Mouse (Mus musculus) cerebellum, adult 2 months (tissue): ENCODE results near the gene Rab25. TPM values are rescaled to one million over a fixed set of nuclear protein-coding genes. Genes with fewer than 3 reads are reported as not detected.
"Not testable (repeated sequence)": the region's sequence is repeated elsewhere in the genome, so short reads cannot be mapped to it uniquely, and the experiment has no call there.

Source experiments
- DNase-seq, 2 experiments: peaks; one replicate each; pipeline ENCODE4 v3.0.0; 2021
- H3K27ac ChIP-seq: fragments of 200-500 bp; 2 replicates; pipeline ENCODE4 v1.5.1; 2012; ENCODE audit warnings: low read length, control low read depth, inconsistent platforms; ENCODE audit not compliant: insufficient read depth
- H3K27me3 ChIP-seq: fragments of 200-500 bp; 2 replicates; pipeline ENCODE4 v1.6.1; 2012; ENCODE audit warnings: inconsistent platforms, mild to moderate bottlenecking, low read length, moderate library complexity; ENCODE audit not compliant: control insufficient read depth, insufficient read depth
- H3K4me1 ChIP-seq: fragments of 200-500 bp; 2 replicates; pipeline ENCODE4 v1.6.1; 2011; ENCODE audit warnings: low read length; ENCODE audit not compliant: control insufficient read depth, insufficient read depth
- H3K4me3 ChIP-seq: fragments of 200-500 bp; replicated peaks from 2 replicates; pipeline ENCODE3; 2011; ENCODE audit warnings: mild to moderate bottlenecking, low read depth, low read length, control low read depth; ENCODE audit not compliant: insufficient read depth
- CTCF ChIP-seq: fragments of 200-500 bp; IDR thresholded peaks from 2 replicates; pipeline ENCODE4 v1.5.1; 2011; ENCODE audit warnings: low read depth, mild to moderate bottlenecking, control low read depth, low read length, moderate library complexity, borderline replicate concordance; ENCODE audit not compliant: insufficient read depth
- POLR2A ChIP-seq: fragments of 200-500 bp; IDR thresholded peaks from 2 replicates; pipeline ENCODE4 v1.6.1; 2011; ENCODE audit warnings: low read length, control low read depth, borderline replicate concordance; ENCODE audit not compliant: insufficient read depth
- WGBS: fragments of 180-500 bp; shearing (Covaris S2); methylation state at CpG from one replicate; pipeline ENCODE4 v1.1.7; 2018; 5-methylcytosine and 5-hydroxymethylcytosine counted together
- polyA plus RNA-seq: library from polyadenylated mRNA; depleted of rRNA; stranded (reverse); fragments of >200 nt; gene quantifications from 2 replicates; pipeline ENCODE4 v1.2.3, GENCODE M21; 2012

The Rab25 gene
- polyA plus RNA-seq, 1 experiment, result 1.4 TPM

DNA sequence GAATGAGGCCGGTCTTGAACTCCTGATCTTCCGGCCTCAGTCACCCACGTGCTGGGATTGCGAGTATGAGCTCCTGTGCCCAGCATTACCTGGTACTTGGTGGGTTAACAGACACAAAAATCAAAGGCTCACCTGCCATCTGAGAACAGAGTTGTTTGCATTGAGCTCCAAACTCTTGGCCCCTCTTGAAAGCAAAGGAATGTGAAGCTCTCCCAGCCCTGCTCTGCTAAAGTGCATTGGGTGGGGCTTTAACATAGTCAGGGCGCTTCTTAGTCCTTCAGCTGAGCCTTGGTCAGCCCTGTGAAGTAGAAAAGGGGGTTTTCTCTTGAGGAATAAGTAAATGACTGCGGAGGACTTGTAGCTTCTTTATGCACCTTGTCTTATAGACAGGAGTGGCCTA lies 37.7 kb upstream of the Rab25 start:
- Histone ChIP-seq H3K27ac (no peak overlapping the region), H3K27me3 (no peaks in the 10 kb centered on the region), H3K4me3 (no peak overlapping the region), H3K4me1 (no peaks in the 10 kb centered on the region)
- no peak for TF ChIP-seq CTCF
- TF ChIP-seq POLR2A, result no peak
- 94% methylated on average over 6 of the region's 6 CpGs for WGBS
- DNase-seq, result no peak

- Histone ChIP-seq H3K27me3 (no peaks in the 10 kb centered on the region), H3K4me3 (peak overlapping the region; percentile 95), H3K27ac (peak overlapping the region; percentile 88), H3K4me1 (no peaks in the 10 kb centered on the region)
- DNase-seq, result peak; percentile 84 to 87
- TF ChIP-seq CTCF (no peak), POLR2A (peak; percentile 82; the same call in 1 of the 2 replicates)
- WGBS, result under 1% methylated on average over 34 of the region's 34 CpGs
These were observed 31.5 kb upstream of the Rab25 start for GRCm38 (mm10) chr3:88579454-88580117.

DNA sequence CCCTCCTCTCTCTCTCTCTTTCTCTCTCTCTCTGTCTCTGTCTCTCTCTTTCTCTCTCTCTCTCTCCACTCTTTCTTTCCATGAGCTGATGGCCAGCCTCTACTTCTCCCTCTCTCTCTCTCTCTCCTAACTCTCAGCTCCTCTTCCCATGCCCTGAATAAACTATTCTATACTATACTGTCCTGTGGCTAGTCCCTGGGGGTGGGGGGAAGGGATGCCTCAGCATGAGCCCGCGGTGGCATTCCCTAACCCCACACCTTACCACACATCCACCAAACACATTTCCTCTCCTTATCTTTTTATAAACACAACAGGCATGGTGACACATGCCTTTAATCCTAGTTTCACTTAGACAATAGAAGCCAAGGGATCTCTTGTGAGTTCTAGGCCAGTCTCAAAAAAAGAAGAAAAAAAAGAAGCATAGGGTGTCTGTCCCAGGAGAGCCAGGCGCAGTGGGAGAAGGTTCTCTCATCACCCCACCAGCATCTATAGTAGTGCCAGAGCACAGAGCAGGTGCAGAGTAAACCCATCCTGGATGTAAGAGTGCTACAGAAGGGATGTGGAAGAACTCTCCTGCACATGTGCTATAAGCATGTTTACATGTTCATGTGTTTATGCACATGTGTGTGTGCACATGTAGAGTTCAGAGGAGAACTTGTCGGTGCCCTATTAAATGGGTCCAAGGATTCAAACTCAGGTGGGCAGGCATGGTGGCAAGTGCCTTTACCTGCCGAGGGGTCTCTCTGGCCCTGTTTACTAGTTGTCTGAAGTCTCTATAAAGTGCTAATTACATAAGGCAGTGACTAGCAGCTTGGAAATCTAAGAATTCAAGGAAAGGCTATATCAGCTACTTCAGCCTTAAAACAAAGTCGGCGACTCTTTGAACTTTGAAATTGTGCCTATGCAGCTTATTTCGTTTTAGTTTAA lies 30.7 kb upstream of the Rab25 start:
- no peak for DNase-seq
- no peak for TF ChIP-seq POLR2A
- no peak for TF ChIP-seq CTCF
- Histone ChIP-seq H3K4me1 (no peaks in the 10 kb centered on the region), H3K27me3 (no peaks in the 10 kb centered on the region), H3K27ac (no peak overlapping the region), H3K4me3 (peak overlapping the region; percentile 95)
- 54% methylated on average over 8 of the region's 8 CpGs for WGBS

DNA sequence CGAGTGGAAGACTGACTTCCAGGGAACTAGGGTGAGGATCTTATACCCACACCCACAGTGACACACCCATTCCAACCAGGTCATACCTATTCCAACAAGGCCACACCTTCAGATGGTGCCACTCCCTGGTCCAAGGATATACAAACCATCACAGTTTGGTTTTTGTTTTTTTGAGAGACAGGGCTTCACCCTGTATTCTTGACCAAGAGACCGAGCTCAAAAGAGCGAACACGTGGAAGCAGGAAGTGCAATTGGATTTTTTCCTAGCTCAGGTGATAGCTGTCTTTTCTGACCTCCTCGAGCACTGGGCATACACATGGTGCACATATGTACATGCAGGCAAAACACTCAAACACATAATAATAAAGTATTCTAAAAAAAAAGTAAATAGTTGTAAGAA lies 29.7 kb upstream of the Rab25 start:
- 82% methylated on average over 5 of the region's 5 CpGs for WGBS
- not testable (repeated sequence) for H3K4me3 ChIP-seq, DNase-seq, H3K27me3 ChIP-seq, H3K27ac ChIP-seq, H3K4me1 ChIP-seq

- no peak for DNase-seq
- H3K27me3 ChIP-seq, result no peaks in the 10 kb centered on the region
- TF ChIP-seq CTCF, result no peak
- TF ChIP-seq POLR2A, result no peak
- H3K4me1 ChIP-seq, result no peaks in the 10 kb centered on the region
- no peak within 1 kb of the TSS for H3K4me3 ChIP-seq
- no peak within 1 kb of the TSS for H3K27ac ChIP-seq
- WGBS, result 89% methylated on average over 3 of the region's 3 CpGs
These were observed 27.4 kb upstream of the Rab25 start, which contains the start of gene Ssr2 for GRCm38 (mm10) chr3:88575540-88575939. TSS of gene Ssr2 (plus strand) at chr3:88575876.

DNA sequence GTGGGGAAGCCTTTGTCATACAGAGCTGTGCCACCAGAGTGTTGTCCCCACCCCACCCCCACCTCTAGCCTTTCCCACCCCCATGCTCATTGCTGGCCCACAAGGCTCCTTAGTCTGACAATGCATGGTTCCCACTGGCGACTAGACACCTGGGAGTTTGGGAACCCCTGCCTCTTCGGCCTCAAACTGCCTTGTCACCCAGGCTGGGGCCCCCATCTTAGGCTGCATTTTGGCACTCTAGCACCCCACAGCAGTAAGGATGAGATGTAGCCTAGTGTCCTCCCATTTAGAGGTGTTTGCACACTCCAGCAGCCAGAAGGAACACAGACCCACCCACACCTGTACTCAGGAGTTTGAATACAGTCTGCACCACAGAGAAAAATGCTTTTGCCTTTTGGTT lies 25.7 kb upstream of the Rab25 start:
- no peaks in the 10 kb centered on the region for H3K27me3 ChIP-seq
- TF ChIP-seq POLR2A (no peak), CTCF (no peak)
- no peak overlapping the region for H3K4me3 ChIP-seq
- DNase-seq, result no peak
- 69% methylated on average over 2 of the region's 2 CpGs for WGBS
- no peaks in the 10 kb centered on the region for H3K4me1 ChIP-seq
- H3K27ac ChIP-seq, result no peak overlapping the region

DNA sequence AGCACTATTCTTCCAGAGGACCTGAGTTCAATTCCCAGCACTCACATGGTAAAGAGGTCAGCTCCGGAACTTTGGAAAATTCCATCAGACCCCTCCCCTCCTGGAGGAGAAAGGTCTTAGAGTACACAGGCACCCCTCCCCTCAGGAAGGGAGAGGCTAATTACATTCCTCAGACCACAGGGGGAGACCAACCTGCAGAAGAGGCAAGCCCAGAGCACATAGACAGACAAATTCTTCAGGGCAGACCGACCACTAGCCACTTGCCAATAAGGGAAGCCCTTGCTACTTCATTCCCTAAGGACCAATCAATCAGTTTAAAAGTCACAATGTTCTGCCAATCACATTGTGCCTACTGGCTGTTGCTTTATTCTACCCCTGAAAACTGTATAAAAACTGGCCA lies 24.7 kb upstream of the Rab25 start:
- Histone ChIP-seq H3K27me3 (no peaks in the 10 kb centered on the region), H3K27ac (no peak overlapping the region), H3K4me3 (no peak overlapping the region), H3K4me1 (no peaks in the 10 kb centered on the region)
- 75% methylated on average over 2 of the region's 2 CpGs for WGBS
- DNase-seq, result no peak
- TF ChIP-seq POLR2A (no peak), CTCF (no peak)

GRCm38 (mm10) chr3:88571856-88572255 lies 23.8 kb upstream of the Rab25 start:
- Histone ChIP-seq H3K27me3 (no peaks in the 10 kb centered on the region), H3K27ac (no peak overlapping the region), H3K4me3 (no peak overlapping the region), H3K4me1 (no peaks in the 10 kb centered on the region)
- TF ChIP-seq POLR2A (no peak), CTCF (no peak)
- DNase-seq, result no peak
- 91% methylated on average over 1 of the region's 1 CpGs for WGBS
